Mouse (Mus musculus) liver, embryonic 13.5 days (tissue): ENCODE results near the gene Hmgxb4. TPM values are rescaled to one million over a fixed set of nuclear protein-coding genes. Genes with fewer than 3 reads are reported as not detected.

ENCODE experiments used
- ATAC-seq: fragments of 200-750 bp; cut with Nextera tagmentation; 2 replicates; pipeline ENCODE4 v1.8.0; 2017; ENCODE audit warnings: low read depth, mild to moderate bottlenecking, moderate number of reproducible peaks, moderate library complexity
- DNase-seq: peaks from one replicate; pipeline ENCODE4 v3.0.0; 2022
- H3K27ac ChIP-seq: fragments of 300-500 bp; sonication (generic); 2 replicates; pipeline ENCODE4 v1.5.1; 2015; ENCODE audit warnings: moderate library complexity, mild to moderate bottlenecking, inconsistent platforms
- H3K27me3 ChIP-seq: fragments of 300-500 bp; sonication (generic); 2 replicates; pipeline ENCODE4 v1.6.1; 2015; ENCODE audit warnings: mild to moderate bottlenecking, inconsistent platforms
- H3K36me3 ChIP-seq: fragments of 300-500 bp; sonication (generic); 2 replicates; pipeline ENCODE4 v1.6.1; 2015; ENCODE audit warnings: mild to moderate bottlenecking, inconsistent platforms
- H3K4me1 ChIP-seq: fragments of 300-500 bp; sonication (generic); replicated peaks from 2 replicates; pipeline ENCODE4 v1.6.1; 2015; ENCODE audit warnings: inconsistent platforms
- H3K4me2 ChIP-seq: fragments of 300-500 bp; sonication (generic); 2 replicates; pipeline ENCODE4 v1.6.1; 2015; ENCODE audit warnings: inconsistent platforms, mild to moderate bottlenecking, moderate library complexity
- H3K4me3 ChIP-seq: fragments of 300-500 bp; sonication (generic); replicated peaks from 2 replicates; pipeline ENCODE4 v1.5.1; 2015; ENCODE audit warnings: mild to moderate bottlenecking, inconsistent platforms
- H3K9ac ChIP-seq: fragments of 300-500 bp; sonication (generic); 2 replicates; pipeline ENCODE4 v1.6.1; 2015; ENCODE audit warnings: mild to moderate bottlenecking, inconsistent platforms
- H3K9me3 ChIP-seq: fragments of 300-500 bp; sonication (generic); replicated peaks from 2 replicates; pipeline ENCODE4 v1.6.1; 2016; ENCODE audit warnings: inconsistent platforms
- WGBS: fragments of 180-500 bp; shearing (Covaris S2); methylation state at CpG from one replicate; pipeline ENCODE4 v1.1.7; 2015; ENCODE audit not compliant: insufficient replicate concordance; 5-methylcytosine and 5-hydroxymethylcytosine counted together
- polyA plus RNA-seq: library from polyadenylated mRNA; unstranded; fragments of >200 nt; fragmentation: Nextera tagmentation; extraction: Ambion mirVana; gene quantifications from 2 replicates; pipeline ENCODE4 v1.2.1, GENCODE M21; 2015

Hmgxb4 gene
- polyA plus RNA-seq, 1 experiment from 2014 or later = 13.6 TPM

DNA sequence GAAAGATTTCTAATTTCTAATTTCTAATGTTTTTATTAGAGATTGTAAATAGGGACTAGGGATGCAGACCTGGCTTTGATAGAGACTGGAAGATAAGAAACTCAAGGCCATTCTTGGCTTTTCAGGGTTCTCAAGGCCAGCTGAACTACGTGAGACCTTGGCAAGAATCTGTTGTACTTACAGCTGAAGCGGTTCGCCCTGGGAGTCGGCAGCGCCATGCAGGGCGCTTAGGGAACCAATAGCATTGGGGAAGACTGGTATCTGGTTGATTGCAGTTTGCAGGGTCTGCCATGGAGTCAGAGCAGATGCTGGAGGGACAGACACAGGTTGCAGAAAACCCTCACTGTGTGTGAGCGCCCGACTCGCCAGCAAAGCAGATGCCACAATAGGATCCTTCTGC is 85.7 kb downstream of the Hmgxb4 start:
- 86% methylated on average over 9 of the region's 9 CpGs for WGBS

More for the DNA sequence above, 85.7 kb downstream of the Hmgxb4 start:
- Histone ChIP-seq H3K9me3 (no peaks in the 10 kb centered on the region), H3K9ac (no peak overlapping the region), H3K4me2 (no peak overlapping the region), H3K4me3 (no peak overlapping the region), H3K36me3 (no peaks in the 10 kb centered on the region), H3K4me1 (peaks cover 37% of the 10 kb centered on the region), H3K27ac (no peak overlapping the region), H3K27me3 (no peaks in the 10 kb centered on the region)
- ATAC-seq = no peak
- no peak for DNase-seq

Other genes with a start within 250 kb of the Hmgxb4 start
- 0.25 TPM in 1 of 2 replicates, not detected in the other for gene Isx, start 120.2 kb upstream of the Hmgxb4 start, polyA plus RNA-seq
- gene Tom1, start 40.3 kb downstream of the Hmgxb4 start, polyA plus RNA-seq = 12.1 and 13.2 TPM in 2 replicates
- 74.0 and 80.4 TPM in 2 replicates for gene Hmox1, start 100.3 kb downstream of the Hmgxb4 start, polyA plus RNA-seq
- 207 and 233 TPM in 2 replicates for gene Mcm5, start 116.2 kb downstream of the Hmgxb4 start, polyA plus RNA-seq
- not detected in 2 replicates for gene Rasd2, start 220.6 kb downstream of the Hmgxb4 start, polyA plus RNA-seq